Mouse (Mus musculus): ENCODE results near the gene Rap1b. TPM values are rescaled to one million over a fixed set of nuclear protein-coding genes. Genes with fewer than 3 reads are reported as not detected.

The Rap1b gene
- total RNA-seq, 2 experiments from 2014 or later: 174 to 514 TPM

GRCm38 (mm10) chr10:117859800-117860199 lies 14.0 kb upstream of the Rap1b start:
- ATAC-seq (ENCODE audit: poor library complexity, severe bottlenecking): 0 out of 2 replicates have a peak, but pooled peaks have one; percentile 3

GRCm38 (mm10) chr10:117858241-117858640 lies 12.4 kb upstream of the Rap1b start:
- no peak for ATAC-seq (ENCODE audit: poor library complexity, severe bottlenecking)

GRCm38 (mm10) chr10:117856001-117856720 lies 10.3 kb upstream of the Rap1b start:
- ATAC-seq (ENCODE audit: poor library complexity, severe bottlenecking): no peak

- no peak for ATAC-seq (ENCODE audit: poor library complexity, severe bottlenecking)
Observed at GRCm38 (mm10) chr10:117852648-117853192, 6.9 kb upstream of the Rap1b start.

- no peak for ATAC-seq (ENCODE audit: poor library complexity, severe bottlenecking)
Observed at GRCm38 (mm10) chr10:117848981-117849380, 3.1 kb upstream of the Rap1b start.

- no peak for ATAC-seq (ENCODE audit: poor library complexity, severe bottlenecking)
Observed at GRCm38 (mm10) chr10:117846796-117847195, 961 bp upstream of the Rap1b start.

GRCm38 (mm10) chr10:117846260-117846632 lies 411 bp upstream of the Rap1b start:
- ATAC-seq (ENCODE audit: poor library complexity, severe bottlenecking): no peak

- peak; percentile 44 for ATAC-seq (ENCODE audit: poor library complexity, severe bottlenecking)
Observed at GRCm38 (mm10) chr10:117844782-117845596, 846 bp downstream of the Rap1b start.

GRCm38 (mm10) chr10:117844279-117844678 lies 1.6 kb downstream of the Rap1b start:
- no peak for ATAC-seq (ENCODE audit: poor library complexity, severe bottlenecking)

- ATAC-seq (ENCODE audit: poor library complexity, severe bottlenecking): no peak
Observed at GRCm38 (mm10) chr10:117843690-117844089, 2.1 kb downstream of the Rap1b start.

GRCm38 (mm10) chr10:117841765-117842164 lies 4.1 kb downstream of the Rap1b start:
- no peak for ATAC-seq (ENCODE audit: poor library complexity, severe bottlenecking)

- peak; percentile 7; the same call in 1 of the 2 replicates for ATAC-seq (ENCODE audit: poor library complexity, severe bottlenecking)
Observed at GRCm38 (mm10) chr10:117840431-117840995, 5.3 kb downstream of the Rap1b start.

- ATAC-seq (ENCODE audit: poor library complexity, severe bottlenecking): no peak
Observed at GRCm38 (mm10) chr10:117839737-117840136, 6.1 kb downstream of the Rap1b start.

- peak; percentile 25; the same call in 1 of the 2 replicates for ATAC-seq (ENCODE audit: poor library complexity, severe bottlenecking)
Observed at GRCm38 (mm10) chr10:117838924-117839323, 6.9 kb downstream of the Rap1b start.

- peak; percentile 80 for ATAC-seq (ENCODE audit: poor library complexity, severe bottlenecking)
Observed at GRCm38 (mm10) chr10:117836354-117836753, 9.5 kb downstream of the Rap1b start.

GRCm38 (mm10) chr10:117835453-117835852 lies 10.4 kb downstream of the Rap1b start:
- ATAC-seq (ENCODE audit: poor library complexity, severe bottlenecking): no peak

GRCm38 (mm10) chr10:117830797-117831196 lies 15.0 kb downstream of the Rap1b start:
- ATAC-seq (ENCODE audit: poor library complexity, severe bottlenecking): peak; percentile 20

GRCm38 (mm10) chr10:117829472-117830155 lies 16.2 kb downstream of the Rap1b start:
- ATAC-seq (ENCODE audit: poor library complexity, severe bottlenecking): peak; percentile 78

- no peak for ATAC-seq (ENCODE audit: poor library complexity, severe bottlenecking)
Observed at GRCm38 (mm10) chr10:117829022-117829421, 16.8 kb downstream of the Rap1b start.

- no peak for ATAC-seq (ENCODE audit: poor library complexity, severe bottlenecking)
Observed at GRCm38 (mm10) chr10:117828536-117828935, 17.3 kb downstream of the Rap1b start.

- ATAC-seq (ENCODE audit: poor library complexity, severe bottlenecking): no peak
Observed at GRCm38 (mm10) chr10:117824647-117825046, 21.2 kb downstream of the Rap1b start.

Measured in megakaryocyte, adult 5-6 weeks (primary cell).